Mouse (Mus musculus) intestine, postnatal 0 days (tissue): ENCODE measurements at regions not wholly inside any gene's neighbourhood (a gene's known extent, or its start where the extent isn't known, plus 50 kb on each side); places are given as distances from the start of the nearest gene placed in this dataset.

ENCODE experiments used
- ATAC-seq: fragments of 200-750 bp; cut with Nextera tagmentation; 2 replicates; pipeline ENCODE4 v1.8.0; 2017; ENCODE audit warnings: mild to moderate bottlenecking, moderate TSS enrichment, moderate library complexity
- H3K27ac ChIP-seq: fragments of 300-500 bp; sonication (generic); 2 replicates; pipeline ENCODE4 v1.5.1; 2014; ENCODE audit warnings: mild to moderate bottlenecking, low read depth, low read length, moderate library complexity
- H3K27me3 ChIP-seq: fragments of 300-500 bp; sonication (generic); replicated peaks from 2 replicates; pipeline ENCODE4 v1.6.1; 2014; ENCODE audit warnings: low read length, mixed read lengths; ENCODE audit not compliant: control insufficient read depth, insufficient read depth
- H3K36me3 ChIP-seq: fragments of 300-500 bp; sonication (generic); 2 replicates; pipeline ENCODE4 v1.6.1; 2014; ENCODE audit warnings: mild to moderate bottlenecking, moderate library complexity; ENCODE audit not compliant: control insufficient read depth, insufficient read depth
- H3K4me1 ChIP-seq: fragments of 300-500 bp; sonication (generic); replicated peaks from 2 replicates; pipeline ENCODE4 v1.6.1; 2014; ENCODE audit warnings: antibody characterized with exemption, low read length, mixed read lengths; ENCODE audit not compliant: control insufficient read depth, insufficient read depth
- H3K4me2 ChIP-seq: fragments of 300-500 bp; sonication (generic); replicated peaks from 2 replicates; pipeline ENCODE4 v1.6.1; 2014; ENCODE audit warnings: low read depth, mild to moderate bottlenecking, moderate library complexity
- H3K4me3 ChIP-seq: fragments of 300-500 bp; sonication (generic); 2 replicates; pipeline ENCODE4 v1.5.1; 2014; ENCODE audit warnings: low read depth, low read length
- H3K9ac ChIP-seq: fragments of 300-500 bp; sonication (generic); 2 replicates; pipeline ENCODE4 v1.6.1; 2014; ENCODE audit warnings: mild to moderate bottlenecking, low read depth, low read length
- H3K9me3 ChIP-seq: fragments of 300-500 bp; sonication (generic); 2 replicates; pipeline ENCODE4 v1.6.1; 2016; ENCODE audit warnings: mixed run types; ENCODE audit not compliant: control insufficient read depth
- CTCF ChIP-seq: sonication (generic); IDR thresholded peaks from 2 replicates; pipeline ENCODE4 v1.5.1; 2016; ENCODE audit warnings: low read depth, mild to moderate bottlenecking, control low read depth, antibody characterized with exemption, moderate library complexity
- WGBS: fragments of 180-500 bp; shearing (Covaris S2); extraction: QIAGEN DNeasy Blood & Tissue Kit; methylation state at CpG from one replicate; pipeline ENCODE4 v1.1.7; 2014; 5-methylcytosine and 5-hydroxymethylcytosine counted together

GRCm38 (mm10) chr15:68811041-68811440 is 2310.3 kb upstream of the Lrrc6 start:
- no peak for ATAC-seq
- Histone ChIP-seq H3K9me3 (no peaks in the 10 kb centered on the region), H3K4me3 (no peak overlapping the region), H3K27me3 (no peaks in the 10 kb centered on the region), H3K9ac (no peak overlapping the region), H3K27ac (no peak overlapping the region), H3K4me1 (no peaks in the 10 kb centered on the region), H3K36me3 (no peaks in the 10 kb centered on the region), H3K4me2 (no peak overlapping the region)
- WGBS = 70% methylated on average over 4 of the region's 4 CpGs
- TF ChIP-seq CTCF = no peak

- 65% methylated on average over 6 of the region's 6 CpGs for WGBS
Measured at GRCm38 (mm10) chr15:68810593-68810992, 2309.9 kb upstream of the Lrrc6 start.

DNA sequence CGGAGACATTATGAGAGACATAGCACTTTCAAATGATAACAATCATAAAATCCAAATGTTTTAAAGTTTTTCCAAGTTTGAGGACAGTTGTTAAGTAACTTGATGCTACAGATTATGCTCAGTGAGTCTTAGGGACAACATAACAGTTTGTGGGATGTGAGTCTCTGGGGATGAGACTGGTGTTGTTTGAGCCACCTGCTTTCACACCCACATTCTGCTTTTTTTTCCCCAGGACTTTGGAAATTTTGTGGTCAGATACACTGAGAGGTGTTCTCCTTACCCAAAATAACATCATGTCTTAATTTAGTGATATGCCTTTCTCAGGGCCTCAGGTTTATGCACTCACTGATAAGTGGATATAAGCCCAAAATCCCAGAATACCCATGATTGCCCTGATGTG is 2307.5 kb upstream of the Lrrc6 start:
- no peak overlapping the region for H3K4me3 ChIP-seq
- no peak overlapping the region for H3K9ac ChIP-seq
- H3K36me3 ChIP-seq = no peaks in the 10 kb centered on the region
- no peak for ATAC-seq
- no peaks in the 10 kb centered on the region for H3K4me1 ChIP-seq
- H3K27ac ChIP-seq = no peak overlapping the region
- no peak for TF ChIP-seq CTCF
- no peaks in the 10 kb centered on the region for H3K9me3 ChIP-seq
- no peaks in the 10 kb centered on the region for H3K27me3 ChIP-seq
- WGBS = 91% methylated on average over 1 of the region's 1 CpGs
- no peak overlapping the region for H3K4me2 ChIP-seq

More at GRCm38 (mm10) chr15:68810593-68810992, 2309.9 kb upstream of the Lrrc6 start:
- ATAC-seq = no peak
- Histone ChIP-seq H3K4me2 (no peak overlapping the region), H3K27ac (no peak overlapping the region), H3K9ac (no peak overlapping the region), H3K9me3 (no peaks in the 10 kb centered on the region), H3K4me3 (no peak overlapping the region), H3K4me1 (no peaks in the 10 kb centered on the region), H3K36me3 (no peaks in the 10 kb centered on the region), H3K27me3 (no peaks in the 10 kb centered on the region)
- TF ChIP-seq CTCF = no peak

DNA sequence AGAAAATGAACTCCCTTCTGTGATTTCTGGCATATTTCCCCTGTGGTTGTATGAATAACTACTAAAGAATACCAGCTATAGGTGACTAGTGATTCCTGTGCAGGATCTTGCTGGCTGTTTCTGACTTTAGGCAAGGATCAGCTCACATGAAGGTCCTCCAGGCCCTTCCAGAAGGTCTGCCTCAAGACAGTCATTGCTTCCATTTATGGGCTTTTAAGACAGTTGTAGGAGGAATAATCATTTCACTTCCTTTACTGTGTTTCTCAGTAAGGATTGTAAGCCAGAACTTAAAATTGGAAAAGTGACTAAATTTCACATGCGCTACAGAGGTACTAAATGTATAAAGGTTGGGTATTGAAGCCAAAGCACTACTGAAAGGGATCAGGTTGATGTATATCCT is 2303.5 kb upstream of the Lrrc6 start:
- 98% methylated on average over 1 of the region's 1 CpGs for WGBS
- Histone ChIP-seq H3K9me3 (no peaks in the 10 kb centered on the region), H3K27me3 (no peaks in the 10 kb centered on the region), H3K4me3 (no peak overlapping the region), H3K27ac (no peak overlapping the region), H3K9ac (no peak overlapping the region), H3K4me1 (no peaks in the 10 kb centered on the region), H3K36me3 (no peaks in the 10 kb centered on the region), H3K4me2 (no peak overlapping the region)
- no peak for TF ChIP-seq CTCF
- ATAC-seq = no peak

DNA sequence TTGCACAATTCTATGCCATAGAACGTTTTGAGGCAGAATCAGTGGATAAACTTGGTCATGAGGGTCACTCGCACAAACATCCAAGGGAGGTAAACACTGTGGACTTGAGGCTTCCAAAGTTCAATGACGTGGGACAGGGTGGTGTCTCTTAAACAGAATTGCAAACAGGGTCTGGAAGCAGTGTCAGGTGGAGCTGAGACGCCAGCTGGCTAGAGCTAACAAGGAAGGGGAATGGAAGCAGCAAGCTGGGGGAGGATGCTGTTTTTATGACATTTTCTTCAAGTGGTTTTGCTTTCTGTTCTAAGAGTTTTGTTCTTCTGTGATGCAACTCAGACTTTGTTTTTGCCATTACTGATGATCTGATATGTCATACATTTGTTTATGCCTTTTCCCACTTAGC is 2301.1 kb upstream of the Lrrc6 start:
- Histone ChIP-seq H3K27ac (no peak overlapping the region), H3K4me1 (no peaks in the 10 kb centered on the region), H3K36me3 (no peaks in the 10 kb centered on the region), H3K27me3 (no peaks in the 10 kb centered on the region), H3K9ac (no peak overlapping the region), H3K4me3 (no peak overlapping the region), H3K4me2 (no peak overlapping the region), H3K9me3 (no peaks in the 10 kb centered on the region)
- TF ChIP-seq CTCF = no peak
- no peak for ATAC-seq
- 75% methylated on average over 4 of the region's 4 CpGs for WGBS

GRCm38 (mm10) chr15:68797406-68797805 is 2296.7 kb upstream of the Lrrc6 start:
- Histone ChIP-seq H3K27me3 (no peaks in the 10 kb centered on the region), H3K9ac (no peak overlapping the region), H3K9me3 (no peaks in the 10 kb centered on the region), H3K4me3 (no peak overlapping the region), H3K27ac (no peak overlapping the region), H3K4me2 (no peak overlapping the region), H3K4me1 (no peaks in the 10 kb centered on the region), H3K36me3 (no peaks in the 10 kb centered on the region)
- TF ChIP-seq CTCF = no peak
- WGBS = 55% methylated on average over 2 of the region's 2 CpGs
- no peak for ATAC-seq
